In the genomic region with DNA sequence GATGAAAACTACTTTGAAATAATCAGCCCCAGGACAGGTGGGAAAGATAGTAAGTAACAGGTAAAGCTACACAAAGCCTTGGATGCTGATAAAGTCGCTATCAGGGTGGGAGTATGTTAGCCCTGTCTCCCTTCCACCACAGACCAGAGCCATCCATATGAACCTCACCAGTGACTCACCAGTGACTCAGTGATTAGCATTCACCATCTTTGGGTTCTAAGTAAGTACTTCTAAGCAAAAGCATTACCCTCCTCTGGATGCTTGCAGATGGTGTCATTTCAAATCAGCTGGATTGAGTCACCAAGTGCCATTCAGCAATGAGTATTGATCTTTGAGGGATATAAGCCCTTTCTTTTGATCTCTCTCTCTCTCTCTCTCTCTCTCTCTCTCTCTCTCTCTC, we compare ENCODE assay signal across 25 mouse cellular contexts.
"Had no signal": no experiment of that assay in that cellular context is flagged by ENCODE, and none has a peak within 500 bp of the region (broad histone marks: within the 10 kb centered on the region; RNA-seq: fewer than 3 reads in every experiment).

No protein-coding gene starts in this region.

- H3K9ac ChIP-seq: heart, embryonic 12.5 days; hindbrain, embryonic 12.5 days; hindbrain, embryonic 14.5 days; limb, embryonic 13.5 days; limb, embryonic 15.5 days; liver, embryonic 13.5 days; liver, embryonic 15.5 days had no signal

- H3K4me1 ChIP-seq: heart, embryonic 10.5 days; heart, embryonic 12.5 days; hindbrain, embryonic 10.5 days; hindbrain, embryonic 12.5 days; limb, embryonic 13.5 days; limb, embryonic 15.5 days; liver, embryonic 13.5 days; liver, embryonic 15.5 days had no signal

- H3K4me3 ChIP-seq: gastrocnemius, adult 2 months; heart, embryonic 10.5 days; heart, embryonic 12.5 days; hindbrain, embryonic 10.5 days; hindbrain, embryonic 12.5 days; limb, embryonic 13.5 days; limb, embryonic 15.5 days; liver, embryonic 13.5 days; liver, embryonic 15.5 days had no signal

- H3K27me3 ChIP-seq: heart, embryonic 12.5 days; hindbrain, embryonic 12.5 days; limb, embryonic 13.5 days; limb, embryonic 15.5 days; liver, embryonic 13.5 days; liver, embryonic 15.5 days had no signal

- H3K27ac ChIP-seq: gastrocnemius, adult 2 months; heart, embryonic 10.5 days; hindbrain, embryonic 10.5 days; hindbrain, embryonic 12.5 days; hindbrain, embryonic 14.5 days; kidney, postnatal 0 days; limb, embryonic 13.5 days; limb, embryonic 15.5 days; liver, embryonic 13.5 days; liver, embryonic 15.5 days had no signal

- H3K9me3 ChIP-seq: heart, embryonic 10.5 days; heart, embryonic 12.5 days; hindbrain, embryonic 10.5 days; hindbrain, embryonic 12.5 days; limb, embryonic 13.5 days; limb, embryonic 15.5 days; liver, embryonic 13.5 days; liver, embryonic 15.5 days had no signal

- ATAC-seq: hindbrain, embryonic 16.5 days; intestine, embryonic 16.5 days had no signal

- DNase-seq: gastrocnemius, adult 2 months; gastrocnemius, postnatal 10 days; gastrocnemius, postnatal 25 days; heart, adult 18-20 months; heart, postnatal 10 days; heart, postnatal 4 days; kidney, adult 11 months; kidney, adult 8-10 months; kidney, postnatal 14 days; kidney, postnatal 36 days; layer of hippocampus, adult 9-11 months; layer of hippocampus, postnatal 36 days; left cerebral cortex, postnatal 4 days; liver, embryonic 13.5 days had no signal

- H3K36me3 ChIP-seq: heart, embryonic 10.5 days; heart, embryonic 12.5 days; hindbrain, embryonic 10.5 days; hindbrain, embryonic 12.5 days; limb, embryonic 13.5 days; limb, embryonic 15.5 days; liver, embryonic 13.5 days; liver, embryonic 15.5 days had no signal

- H3K4me2 ChIP-seq: heart, embryonic 12.5 days; hindbrain, embryonic 12.5 days; hindbrain, embryonic 14.5 days; limb, embryonic 13.5 days; limb, embryonic 15.5 days; liver, embryonic 13.5 days; liver, embryonic 15.5 days had no signal
